Mouse (Mus musculus) thymus, postnatal 14 days (tissue): ENCODE measurements around the gene Camk1.
A peak's percentile ranks its signal among the peaks of the same experiment; 100 is the strongest.
"Not testable (repeated sequence)": the region's sequence is repeated elsewhere in the genome, so short reads cannot be mapped to it uniquely, and the experiment has no call there.

Experiments used
- DNase-seq: peaks from one replicate; pipeline ENCODE4 v3.0.0; 2021

Camk1 gene

DNA sequence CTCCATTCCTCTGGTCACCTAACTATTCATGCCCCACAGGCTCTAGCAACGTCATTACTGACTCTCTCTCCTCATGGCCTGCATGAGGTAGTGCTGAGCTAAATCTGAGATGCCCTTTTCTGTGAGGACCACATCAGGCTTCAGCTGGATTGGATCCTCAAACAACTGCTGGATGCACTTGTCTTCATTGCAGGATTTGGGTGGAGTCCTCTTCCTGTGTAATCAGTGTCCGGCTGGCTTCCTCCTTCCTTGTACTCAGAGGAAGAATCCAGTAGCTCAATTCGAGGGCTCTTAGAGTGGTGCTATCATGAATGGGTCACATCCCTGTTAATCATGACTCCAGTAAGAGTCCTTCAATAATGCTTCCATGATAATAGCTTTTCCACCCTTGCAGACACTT lies 9.9 kb upstream of the Camk1 start:
- DNase-seq, result no peak

DNA sequence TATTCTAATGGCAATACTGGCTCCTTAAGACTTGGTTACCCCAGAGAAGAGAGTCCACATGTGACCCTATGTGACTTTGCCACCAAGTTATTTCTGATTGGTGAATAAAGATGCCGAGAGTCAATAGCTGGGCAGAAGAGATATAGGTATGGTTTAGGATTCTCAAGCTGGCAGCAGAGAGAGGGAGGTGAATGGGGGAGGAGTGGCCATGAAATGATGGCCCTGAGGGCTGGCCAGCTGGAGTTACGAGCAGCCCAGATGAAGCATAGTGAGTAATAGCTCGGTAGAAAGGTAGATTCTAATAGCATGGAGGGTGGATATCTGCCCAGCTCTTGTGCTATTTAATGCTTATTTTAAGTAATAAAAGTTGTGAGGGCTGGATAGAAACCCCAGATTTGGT lies 9.0 kb upstream of the Camk1 start:
- no peak for DNase-seq

DNA sequence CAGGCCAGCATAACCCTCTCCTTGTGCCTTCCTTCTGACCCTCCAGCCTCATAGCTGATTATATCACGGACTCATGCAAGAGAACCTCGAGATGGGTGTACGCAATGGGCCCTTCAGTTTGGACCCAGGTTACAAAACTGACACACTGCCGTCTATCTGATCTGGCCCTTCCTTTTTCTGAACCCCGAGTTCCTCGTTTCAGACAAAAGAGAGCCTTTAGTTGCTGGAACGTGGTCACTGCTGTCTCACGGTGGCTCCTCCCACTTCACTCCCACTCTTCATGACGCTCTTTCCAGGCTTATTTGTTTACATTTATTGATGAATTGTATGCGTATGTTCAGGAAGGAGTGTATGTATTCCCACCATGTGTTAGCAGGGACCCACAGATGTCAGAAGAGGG lies 7.9 kb upstream of the Camk1 start:
- DNase-seq, result no peak

DNA sequence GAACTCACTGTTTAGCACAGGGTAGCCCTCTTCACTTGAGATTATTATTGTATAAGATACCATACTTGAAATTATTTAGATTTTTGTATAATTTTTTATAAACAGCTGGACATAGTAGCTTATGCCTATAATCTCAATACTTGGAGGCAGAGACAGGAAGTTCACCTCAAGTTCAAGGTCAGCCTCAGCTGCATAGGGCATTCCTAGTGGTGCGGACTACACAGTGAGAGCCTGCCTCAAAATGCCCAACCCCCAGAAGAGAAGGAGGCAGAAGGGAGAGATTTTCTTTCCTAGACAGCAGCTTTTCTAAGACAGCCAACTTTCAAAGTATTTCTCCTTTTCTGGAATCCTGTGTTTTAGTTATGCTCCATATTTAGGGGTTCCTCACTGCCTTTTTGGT lies 7.4 kb upstream of the Camk1 start:
- no peak for DNase-seq

DNA sequence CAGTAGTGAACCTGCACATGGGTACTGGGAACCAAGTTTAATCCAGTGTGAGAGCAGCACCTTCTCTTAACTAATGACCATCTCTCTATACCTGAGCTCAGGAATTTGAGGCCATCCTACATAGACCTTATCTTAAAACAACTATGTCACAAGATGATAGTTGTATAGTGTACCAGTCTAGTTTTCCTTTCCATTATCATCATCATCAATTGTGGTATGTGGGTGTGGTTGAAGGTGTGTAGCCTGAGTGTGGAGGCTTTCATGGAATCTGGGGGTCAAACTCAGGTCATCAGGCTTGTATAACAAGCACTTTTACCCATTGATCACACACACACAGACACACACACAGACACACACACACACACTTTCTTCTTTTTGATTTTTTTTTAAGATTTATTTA lies 6.8 kb upstream of the Camk1 start:
- no peak for DNase-seq

DNA sequence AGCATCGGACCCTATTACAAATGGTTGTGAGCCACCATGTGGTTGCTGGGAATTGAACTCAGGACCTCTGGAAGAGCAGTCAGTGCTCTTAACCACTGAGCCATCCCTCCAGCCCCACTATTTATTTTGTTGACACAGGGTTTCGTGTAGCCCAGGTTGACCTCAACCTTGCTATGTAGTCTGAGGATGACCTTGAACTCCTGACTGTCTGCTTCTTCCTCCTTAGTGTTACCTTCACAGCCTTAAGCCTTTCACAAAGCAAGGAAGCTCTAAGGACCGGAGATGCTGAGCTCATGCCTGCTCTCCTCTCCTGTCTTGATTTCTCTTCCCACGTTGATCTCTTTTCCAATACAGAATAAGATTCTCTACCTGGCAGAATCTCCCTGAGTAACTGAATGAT lies 3.1 kb upstream of the Camk1 start:
- DNase-seq, result no peak

DNA sequence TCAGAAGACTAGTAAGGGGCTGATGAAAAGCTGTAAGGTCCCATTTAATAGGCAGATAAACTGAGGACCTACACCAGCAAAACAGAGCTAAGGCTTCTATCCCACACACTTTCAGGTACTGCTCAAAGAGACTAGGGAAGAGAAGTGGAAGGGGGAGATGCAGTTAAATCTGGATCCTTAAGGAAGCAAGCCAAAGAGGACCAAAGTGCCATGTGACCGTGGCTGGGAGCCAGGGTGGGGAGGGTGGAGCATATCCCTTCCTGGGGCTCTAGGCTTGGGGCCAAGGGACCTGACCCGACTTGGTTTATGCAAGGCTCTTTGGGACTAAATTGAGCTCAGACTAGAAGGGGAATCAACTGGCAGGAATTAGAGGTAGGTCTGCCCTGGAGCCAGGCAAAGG lies 537 bp upstream of the Camk1 start:
- DNase-seq, result no peak

DNA sequence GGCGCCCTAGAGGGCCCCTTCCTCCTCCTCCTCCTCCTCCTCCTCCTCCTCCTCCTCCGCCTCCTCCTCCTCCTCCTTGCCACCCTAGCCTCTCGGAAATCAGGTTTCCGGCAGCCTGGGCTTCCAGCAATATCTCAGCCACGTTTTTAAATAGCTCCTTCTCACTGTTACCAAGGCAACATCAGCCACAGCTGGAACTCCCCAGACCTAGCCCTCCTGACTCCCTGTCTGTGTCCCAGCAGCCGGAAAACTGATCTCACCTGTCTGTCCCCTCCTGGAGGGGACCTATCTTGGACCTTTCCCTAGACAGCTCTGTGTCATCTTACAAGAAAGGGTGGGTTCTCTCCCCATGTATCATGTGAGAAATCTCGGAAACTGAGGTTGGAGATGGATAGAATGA lies 1.5 kb downstream of the Camk1 start:
- DNase-seq, result no peak

DNA sequence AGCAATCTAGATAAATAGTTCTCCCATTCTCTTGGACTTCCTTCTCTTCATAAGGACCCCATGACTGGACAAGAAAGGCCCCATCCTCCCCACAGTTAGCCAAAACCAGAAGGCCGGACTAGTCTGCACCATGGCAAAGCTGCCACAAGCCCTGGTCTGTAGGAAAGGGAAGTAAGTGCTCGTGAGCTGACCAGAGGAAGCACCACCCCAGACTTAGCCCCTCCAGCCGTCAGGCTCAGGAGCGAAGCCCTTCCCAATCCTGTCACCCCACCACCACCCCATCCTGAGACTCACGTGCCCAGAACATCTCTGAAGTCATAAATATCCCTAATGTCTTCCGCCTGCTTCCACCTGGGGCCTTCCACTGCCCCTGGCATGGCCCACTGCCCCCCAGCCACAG lies 2.2 kb downstream of the Camk1 start:
- DNase-seq, result no peak

DNA sequence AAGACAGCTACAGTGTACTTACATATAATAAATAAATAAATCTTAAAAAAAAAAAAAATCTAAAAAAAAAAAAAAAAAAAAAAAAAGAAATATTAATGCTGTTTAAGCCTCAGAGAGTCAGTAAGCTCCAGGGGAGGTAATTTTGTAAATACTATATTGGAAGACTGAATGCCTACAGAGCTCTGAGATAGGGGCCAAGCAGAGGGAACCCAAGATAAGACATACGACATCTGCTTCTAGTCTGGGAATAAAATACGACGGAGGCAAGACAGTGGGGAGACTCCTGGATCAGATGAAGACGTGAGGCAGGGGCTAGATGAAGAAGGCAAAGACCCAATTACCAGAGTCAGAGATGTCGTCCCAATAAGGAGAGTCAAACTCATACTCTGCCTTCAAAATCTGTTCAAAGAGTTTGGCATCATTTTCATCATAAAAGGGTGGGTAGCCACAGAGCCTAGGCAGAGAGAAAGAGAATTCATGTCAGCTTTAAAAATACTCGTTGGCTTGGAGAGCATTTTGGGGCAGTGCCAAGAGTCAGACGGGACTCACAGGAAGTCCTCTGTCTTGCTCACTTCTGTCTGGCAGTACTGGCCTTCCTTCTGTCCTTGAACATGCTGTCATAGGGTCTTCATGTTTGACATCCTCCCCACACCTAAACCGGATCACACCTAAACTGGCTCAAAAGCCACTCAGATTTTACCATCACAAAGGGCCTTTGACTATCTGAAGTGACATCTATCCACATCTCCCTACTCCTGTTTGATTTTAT lies 6.7 kb downstream of the Camk1 start:
- no peak for DNase-seq

DNA sequence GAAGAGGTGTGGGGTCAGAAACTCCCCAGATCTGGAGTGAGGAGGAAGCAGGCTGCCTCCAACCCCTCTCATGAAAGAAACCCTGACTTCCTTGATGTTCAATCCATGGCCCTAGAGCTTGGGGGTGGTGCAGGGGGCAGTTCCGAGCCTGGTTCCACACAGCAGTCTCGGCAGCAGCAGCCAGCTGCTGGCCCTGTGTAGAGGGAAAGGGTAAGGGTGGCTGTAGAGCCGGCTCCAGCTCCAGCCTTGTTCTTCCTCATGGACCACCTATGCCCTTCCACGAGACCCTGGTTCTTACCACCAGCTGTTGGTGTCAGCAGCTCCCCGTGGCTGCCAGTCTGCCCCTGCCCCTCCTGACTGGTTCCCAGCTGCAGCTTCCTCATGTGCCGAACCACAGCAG lies 9.6 kb downstream of the Camk1 start:
- no peak for DNase-seq

DNA sequence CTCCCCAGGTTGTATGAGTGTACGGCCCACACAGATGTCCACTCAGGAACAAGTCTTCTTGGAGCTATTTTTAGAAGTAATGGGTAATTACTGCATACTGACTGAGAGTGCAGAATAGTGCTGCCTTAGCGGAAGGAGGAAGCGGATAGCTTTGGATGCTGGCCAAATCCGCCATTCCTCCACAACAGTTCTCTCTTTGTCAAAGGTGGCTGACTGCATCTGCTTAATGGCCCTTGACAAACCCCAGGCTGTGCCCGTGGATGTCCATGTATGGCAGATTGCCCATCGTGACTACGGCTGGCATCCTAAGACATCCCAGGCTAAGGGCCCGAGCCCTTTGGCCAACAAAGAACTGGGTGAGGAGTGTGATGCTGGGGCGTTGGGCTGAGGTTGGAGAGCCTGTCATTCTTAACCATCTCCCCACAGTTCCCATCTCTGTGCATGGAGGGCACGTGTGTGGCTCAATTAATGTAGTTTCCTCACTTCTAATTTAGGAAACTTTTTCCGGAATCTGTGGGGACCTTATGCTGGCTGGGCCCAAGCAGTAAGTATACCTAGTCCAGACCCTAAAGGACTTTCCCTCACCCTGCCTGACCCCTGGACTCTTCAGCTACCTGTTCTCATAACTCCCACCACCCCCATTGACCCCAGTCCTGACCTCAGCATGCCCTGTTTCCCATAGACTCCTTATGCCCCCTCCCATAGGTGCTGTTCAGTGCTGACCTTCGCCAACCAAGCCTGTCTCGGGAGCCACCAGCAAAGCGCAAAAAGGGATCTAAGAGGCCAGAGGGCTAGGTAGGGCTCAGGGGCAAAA lies 10.4 kb downstream of the Camk1 start:
- DNase-seq, result no peak

DNA sequence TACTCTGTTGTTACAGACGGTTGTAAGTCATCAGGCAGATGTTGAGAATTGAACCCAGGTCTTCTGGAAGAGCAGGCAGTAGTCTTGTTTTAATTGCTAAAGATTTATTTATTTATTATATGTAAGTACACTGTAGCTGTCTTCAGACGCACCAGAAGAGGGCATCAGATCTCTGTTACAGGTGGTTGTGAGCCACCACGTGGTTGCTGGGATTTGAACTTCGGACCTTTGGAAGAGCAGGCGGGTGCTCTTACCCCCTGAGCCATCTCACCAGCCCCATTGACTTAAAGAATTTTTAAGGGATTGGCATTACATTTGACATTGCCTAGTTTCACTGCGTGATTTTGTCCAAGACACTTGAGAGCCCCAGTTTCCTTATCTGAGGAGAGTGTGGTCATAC lies 11.1 kb downstream of the Camk1 start:
- DNase-seq, result not testable (repeated sequence)

DNA sequence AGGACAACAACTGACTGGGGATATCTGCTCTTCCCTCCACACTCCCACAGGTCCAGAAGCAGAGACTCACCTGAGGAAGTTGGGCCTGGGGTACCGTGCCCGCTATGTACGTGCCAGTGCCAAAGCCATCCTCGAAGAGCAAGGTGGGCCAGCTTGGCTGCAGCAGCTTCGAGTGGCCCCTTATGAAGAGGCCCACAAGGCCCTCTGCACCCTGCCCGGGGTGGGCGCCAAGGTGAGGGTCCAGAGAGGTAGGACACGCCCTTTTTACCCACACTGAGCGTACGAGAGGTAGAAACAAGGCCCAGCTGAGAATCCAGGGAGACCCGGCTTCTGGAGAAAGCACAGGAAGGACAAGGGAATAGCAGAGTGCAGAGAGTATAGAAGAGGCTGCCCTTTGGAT lies 12.1 kb downstream of the Camk1 start:
- no peak for DNase-seq

DNA sequence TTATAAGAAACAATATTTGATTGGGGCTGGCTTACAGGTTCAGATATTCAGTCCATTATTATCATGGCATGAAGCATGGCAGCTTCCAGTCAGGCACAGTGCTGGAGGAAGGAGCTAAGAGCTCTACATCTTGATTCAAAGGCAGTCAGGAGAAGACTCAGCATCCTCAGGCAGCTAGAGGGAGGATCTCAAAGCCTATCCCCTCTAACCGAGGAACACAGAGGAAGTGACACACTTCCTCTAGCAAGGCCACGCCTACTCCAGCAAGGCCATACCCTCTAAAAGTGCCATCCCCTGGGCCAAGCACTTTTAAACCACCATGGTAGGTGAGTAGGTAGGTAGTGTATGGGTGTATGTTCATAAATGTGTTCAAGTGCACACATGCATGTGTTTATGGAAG lies 13.2 kb downstream of the Camk1 start:
- peak; percentile 49 for DNase-seq

DNA sequence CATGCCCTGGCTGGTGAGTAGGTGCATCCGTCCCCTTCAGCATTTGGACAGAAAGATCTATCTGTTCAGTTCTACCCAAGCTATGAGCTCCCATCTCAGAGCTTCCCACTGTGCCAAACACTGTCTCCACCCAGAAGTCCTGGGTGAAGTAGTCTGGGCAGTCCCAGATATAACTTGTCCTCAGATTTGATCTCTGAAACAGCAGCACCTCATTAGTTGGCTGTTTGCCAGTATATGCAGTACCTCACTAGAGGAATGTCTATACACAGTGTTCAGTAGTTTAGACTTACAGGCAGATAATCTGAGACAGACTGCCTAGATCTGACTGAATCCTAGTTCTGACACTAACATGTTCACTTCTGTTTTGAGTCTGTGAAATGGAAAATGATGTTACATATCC lies 14.4 kb downstream of the Camk1 start:
- DNase-seq, result no peak

DNA sequence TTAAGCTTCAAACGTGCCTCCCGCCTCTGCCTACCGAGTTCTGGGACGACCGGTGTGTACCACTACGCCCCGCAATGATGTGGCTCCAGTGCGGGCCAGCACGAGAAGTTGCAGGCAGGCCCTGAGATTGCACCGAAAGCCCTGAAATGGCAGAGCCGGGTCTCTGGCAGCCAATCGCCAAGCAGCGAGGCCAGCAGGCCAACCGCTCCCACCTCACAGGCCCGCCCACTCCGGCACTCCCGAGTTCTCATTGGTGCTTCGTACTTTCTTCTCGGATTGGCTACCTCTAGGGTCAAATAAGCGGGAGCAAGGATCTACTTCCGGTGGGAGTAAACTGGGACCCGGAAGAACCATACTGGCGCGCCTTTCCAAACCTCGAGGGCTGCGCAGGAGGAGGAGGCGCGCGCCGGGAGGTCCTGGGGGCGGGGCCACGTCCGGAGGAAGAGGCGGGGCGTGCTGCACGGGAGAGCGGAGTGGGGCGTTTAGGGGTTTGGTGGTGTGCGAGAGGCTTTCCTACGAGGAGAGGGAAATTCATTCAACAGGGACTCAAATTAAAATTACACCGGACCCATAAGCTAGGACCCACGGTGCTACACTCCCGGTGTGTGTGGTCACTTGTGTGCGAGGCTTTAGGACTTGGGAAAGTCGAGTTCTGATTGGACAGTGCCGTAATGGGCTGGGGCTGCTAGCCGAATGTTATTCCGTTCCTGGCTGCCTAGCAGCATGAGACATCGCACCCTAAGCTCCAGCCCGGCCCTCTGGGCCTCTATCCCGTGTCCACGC lies 17.1 kb downstream of the Camk1 start, which contains the start of gene Ogg1:
Gene Ogg1, plus strand, starts transcription at position 440 of the 783 bp plus-strand sequence.
- DNase-seq, result peak; percentile 98

DNA sequence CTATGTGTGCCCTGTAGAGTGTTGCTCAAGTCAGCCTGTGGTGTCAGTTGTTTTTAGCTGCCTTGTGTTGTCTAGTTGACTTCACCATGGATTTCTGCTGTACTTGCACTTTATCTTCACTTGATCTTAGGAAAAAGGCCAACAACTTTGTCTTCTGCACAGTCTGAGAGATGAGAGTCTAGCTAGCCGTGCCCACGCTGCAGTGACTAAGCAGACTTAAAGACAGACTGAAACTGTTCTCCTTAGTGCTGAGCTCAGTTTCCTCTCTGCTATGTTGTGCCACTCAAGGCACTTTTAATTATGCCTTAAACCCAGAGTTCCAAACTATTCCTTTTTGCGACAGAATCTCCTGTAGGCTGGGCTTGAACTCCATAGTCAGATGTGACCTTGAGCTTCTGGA lies 27.8 kb downstream of the Camk1 start:
- no peak for DNase-seq

DNA sequence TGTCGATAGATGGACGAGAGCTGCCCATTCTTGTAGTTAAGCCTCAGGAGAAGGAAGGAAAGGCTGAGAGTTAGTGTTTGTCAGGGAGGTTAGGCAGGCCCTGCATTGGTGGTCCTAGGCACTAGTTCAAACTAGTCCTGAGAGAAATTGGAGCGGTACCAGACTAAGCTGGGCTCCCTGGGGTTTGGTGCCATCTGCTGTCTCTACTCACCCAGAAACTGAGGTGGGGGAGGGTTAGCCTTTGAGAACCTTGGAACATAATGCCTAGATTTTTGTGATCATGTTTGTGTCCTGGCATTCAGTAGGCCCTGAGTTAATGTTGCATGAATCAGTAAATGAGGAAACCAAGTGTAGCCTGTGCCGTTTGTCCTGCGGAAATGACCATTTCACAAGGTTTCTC lies 35.6 kb downstream of the Camk1 start:
- DNase-seq, result peak; percentile 35

DNA sequence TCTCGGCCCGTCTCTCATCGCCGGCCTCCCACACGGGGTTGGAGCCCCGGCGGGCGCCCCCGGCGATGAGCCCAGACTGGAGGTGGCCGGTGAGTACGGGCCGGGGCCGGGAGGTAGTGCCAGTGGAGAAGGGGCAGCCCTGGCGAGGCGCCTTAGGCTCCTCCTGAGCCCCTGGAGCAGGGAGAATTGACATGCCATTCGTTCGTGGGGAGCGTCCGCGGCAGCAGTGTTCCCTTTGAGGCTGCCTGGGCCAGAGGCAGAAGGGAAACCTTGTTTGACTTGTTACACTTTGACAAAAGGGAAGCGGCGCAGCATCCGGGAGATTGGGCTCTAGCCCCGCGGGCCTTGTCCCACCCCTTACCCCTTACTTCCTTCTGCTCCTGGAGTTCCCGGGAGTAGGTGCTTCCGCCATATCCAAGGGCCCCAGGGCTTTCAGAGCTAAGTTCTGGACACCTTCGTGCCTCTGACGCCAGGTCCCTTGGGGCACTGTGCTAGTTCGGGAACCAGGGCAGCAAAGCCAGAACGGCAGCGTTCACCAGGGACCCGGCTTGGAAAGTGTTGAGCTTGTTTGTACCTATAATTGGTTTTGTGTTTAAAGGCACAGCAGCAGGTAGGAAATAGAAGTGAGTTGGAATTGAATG lies 36.2 kb downstream of the Camk1 start:
- peak; percentile 65 for DNase-seq

DNA sequence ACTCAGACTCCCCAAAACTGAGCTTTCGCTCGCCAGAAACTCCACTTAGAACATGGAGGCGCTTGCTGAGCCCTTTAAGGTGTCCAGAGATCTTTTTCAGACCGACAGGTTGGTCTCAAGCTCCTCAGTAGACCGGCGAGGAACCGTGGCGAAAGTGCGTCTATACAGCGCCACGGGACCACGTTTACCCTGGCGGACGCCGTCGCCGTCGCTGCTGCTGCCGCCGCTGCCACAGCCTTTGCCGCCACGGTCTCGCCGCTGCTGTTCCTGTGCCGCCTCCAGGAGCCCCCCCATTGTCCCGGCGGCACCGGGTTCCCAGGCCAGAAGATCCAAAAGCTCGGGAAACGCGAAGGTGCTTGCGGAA lies 36.8 kb downstream of the Camk1 start, which contains the start of gene Brpf1:
Gene Brpf1, plus strand, starts transcription at position 152 of the 364 bp plus-strand sequence.
- DNase-seq, result no peak

DNA sequence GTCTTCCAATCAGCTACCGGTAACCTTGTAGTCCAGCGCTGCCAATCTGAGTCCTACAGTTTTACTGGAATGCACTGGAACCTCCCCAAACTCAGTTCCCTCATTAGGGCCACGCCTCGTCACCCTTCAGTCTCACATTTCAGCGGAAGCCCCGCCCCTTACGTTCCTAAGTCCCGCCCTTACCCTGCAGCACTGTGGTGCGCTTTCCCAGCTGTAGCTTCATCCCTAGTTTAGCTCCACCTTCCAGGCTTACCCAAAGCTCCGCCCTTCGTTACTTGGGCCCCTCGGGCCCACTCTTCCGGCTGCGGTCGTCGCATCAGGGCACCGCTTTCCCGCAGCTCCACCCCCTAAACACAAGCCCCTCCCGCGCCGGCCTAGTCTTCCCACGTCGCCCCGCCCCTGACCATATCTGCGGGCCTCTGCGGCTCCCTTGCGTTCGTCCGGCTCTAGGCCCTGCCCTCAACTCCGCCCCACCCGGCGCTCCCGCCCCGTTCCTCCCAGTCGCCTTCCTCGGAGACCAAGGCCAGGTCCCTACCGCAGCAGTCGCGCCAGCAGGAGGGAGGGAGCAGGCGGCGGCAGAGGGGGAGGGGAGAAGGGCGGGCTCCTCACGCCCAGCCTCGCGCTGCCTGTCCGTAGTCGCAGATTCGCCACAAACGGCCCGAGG lies 37.3 kb downstream of the Camk1 start:
- DNase-seq, result peak; percentile 100

DNA sequence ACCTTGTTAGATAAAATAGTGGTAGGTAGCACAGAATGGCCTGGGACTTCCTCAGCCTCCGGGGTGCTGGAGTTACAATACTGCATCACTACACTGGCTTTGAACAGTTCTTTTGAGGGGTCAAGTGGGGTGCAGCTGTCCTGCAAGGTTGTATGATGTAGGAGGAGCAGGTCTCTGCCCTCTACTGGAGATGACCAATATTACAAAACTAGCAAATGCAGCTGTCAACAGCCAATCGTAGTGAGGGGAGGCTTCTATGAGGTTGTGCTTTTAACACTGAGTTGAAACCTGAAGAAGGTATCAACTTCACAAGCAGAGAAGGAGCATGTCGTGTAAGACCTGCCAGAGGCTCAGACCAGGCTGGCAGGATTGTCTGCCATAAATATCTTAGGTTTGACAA lies 41.5 kb downstream of the Camk1 start:
- peak; percentile 51 for DNase-seq
